Mouse (Mus musculus) gonadal fat pad, adult 2 months (tissue): Measurements from ENCODE around the gene Cd4. TPM values are rescaled to one million over a fixed set of nuclear protein-coding genes. Genes with fewer than 3 reads are reported as not detected.
"Not testable (repeated sequence)": the region's sequence is repeated elsewhere in the genome, so short reads cannot be mapped to it uniquely, and the experiment has no call there.

Source experiments
- DNase-seq: peaks from one replicate; pipeline ENCODE4 v3.0.0-alpha.2; 2012; ENCODE audit warnings: low read depth
- polyA plus RNA-seq: library from polyadenylated mRNA; depleted of rRNA; stranded (reverse); fragments of >200 nt; gene quantifications from 2 replicates; pipeline ENCODE4 v1.2.3, GENCODE M21; 2012

Cd4 gene
- polyA plus RNA-seq, 1 experiment = 0.50 TPM

GRCm38 (mm10) chr6:124915942-124916694 is 28.1 kb upstream of the Cd4 start:
- no peak for DNase-seq

GRCm38 (mm10) chr6:124915160-124915941 is 27.3 kb upstream of the Cd4 start:
- no peak for DNase-seq

GRCm38 (mm10) chr6:124914511-124914910 is 26.5 kb upstream of the Cd4 start:
- DNase-seq = no peak

GRCm38 (mm10) chr6:124913721-124914285 is 25.8 kb upstream of the Cd4 start:
- no peak for DNase-seq

GRCm38 (mm10) chr6:124913214-124913613 is 25.2 kb upstream of the Cd4 start:
- DNase-seq = no peak

GRCm38 (mm10) chr6:124911533-124912218 is 23.7 kb upstream of the Cd4 start, which contains the start of gene Lag3:
Gene Lag3, minus strand, starts transcription at chr6:124911705.
- DNase-seq = no peak

- no peak for DNase-seq
These were observed 22.0 kb upstream of the Cd4 start for GRCm38 (mm10) chr6:124910032-124910431.

- DNase-seq = no peak
These were observed 19.7 kb upstream of the Cd4 start for GRCm38 (mm10) chr6:124907767-124908166.

- no peak for DNase-seq
These were observed 17.2 kb upstream of the Cd4 start for GRCm38 (mm10) chr6:124904991-124905860.

GRCm38 (mm10) chr6:124904161-124904981 is 16.4 kb upstream of the Cd4 start:
- no peak for DNase-seq

- no peak for DNase-seq
These were observed 15.6 kb upstream of the Cd4 start for GRCm38 (mm10) chr6:124903580-124904151.

- DNase-seq = no peak
These were observed 13.8 kb upstream of the Cd4 start for GRCm38 (mm10) chr6:124901851-124902250.

GRCm38 (mm10) chr6:124900801-124901480 is 12.9 kb upstream of the Cd4 start:
- DNase-seq = no peak

GRCm38 (mm10) chr6:124900056-124900800 is 12.2 kb upstream of the Cd4 start:
- DNase-seq = no peak

GRCm38 (mm10) chr6:124898359-124898758 is 10.3 kb upstream of the Cd4 start:
- DNase-seq = no peak

- DNase-seq = not testable (repeated sequence)
These were observed 6.1 kb upstream of the Cd4 start for GRCm38 (mm10) chr6:124894113-124894512.

GRCm38 (mm10) chr6:124890997-124891396 is 3.0 kb upstream of the Cd4 start:
- no peak for DNase-seq

- DNase-seq = no peak
These were observed 619 bp upstream of the Cd4 start for GRCm38 (mm10) chr6:124888555-124889125.
